ENCODE assay signal across 16 mouse cellular contexts in the genomic region with DNA sequence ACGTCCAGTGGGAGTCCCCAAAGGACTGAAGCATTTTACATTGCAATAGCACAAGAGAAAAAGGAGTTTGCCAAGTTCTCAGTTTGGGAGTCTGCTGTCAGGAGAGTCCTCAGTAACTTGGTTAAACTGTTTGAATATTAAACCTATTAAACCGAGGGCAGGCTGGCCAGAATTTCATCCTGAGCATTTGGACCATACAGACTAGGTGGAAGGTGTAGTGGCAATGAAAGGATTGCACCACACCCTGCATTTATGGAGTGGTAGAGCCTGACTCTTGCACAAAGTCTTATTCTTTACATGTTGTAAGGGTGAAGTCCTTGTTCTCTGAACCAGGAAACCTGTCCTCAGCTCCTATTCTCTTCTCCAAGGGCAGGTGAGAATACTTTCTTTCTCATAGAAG. TPM values are rescaled to one million over a fixed set of nuclear protein-coding genes. Genes with fewer than 3 reads are reported as not detected.
DNase-seq lines count a peak whose midpoint lies in the region; ATAC-seq and TF ChIP-seq lines count a peak whose summit lies in the region.
"Had no signal": no experiment of that assay in that cellular context is flagged by ENCODE, and none has a peak within 500 bp of the region (broad histone marks: within the 10 kb centered on the region; RNA-seq: fewer than 3 reads in every experiment).

No protein-coding gene starts in this region.

- no peak for ATAC-seq in heart, embryonic 16.5 days (replicated peaks; ENCODE audit: extremely low read depth, insufficient read depth, low FRiP score)
- ATAC-seq in intestine, embryonic 14.5 days (replicated peaks; ENCODE audit: low FRiP score, low TSS enrichment, low read depth), result no peak
- ATAC-seq in kidney, postnatal 0 days (replicated peaks; ENCODE audit: low FRiP score, low read depth), result peak; percentile 66
- ATAC-seq in liver, embryonic 16.5 days (ENCODE audit: low read depth), result peak; percentile 82
- ATAC-seq: forebrain, embryonic 13.5 days; inflammation-experienced regulatory T-cells, adult 6 months had no signal

- TF ChIP-seq CTCF in kidney, postnatal 0 days (IDR thresholded peaks at IDR 0.05; ENCODE audit: low read depth), result peak; percentile 47; the same call in 1 of the 2 replicates

- H3K4me3 ChIP-seq in heart, embryonic 16.5 days (ENCODE audit: low read length), result no peak overlapping the region
- H3K4me3 ChIP-seq in intestine, embryonic 14.5 days (ENCODE audit: low read depth, low read length), result no peak overlapping the region
- H3K4me3 ChIP-seq in kidney, postnatal 0 days (replicated peaks; ENCODE audit: low read depth, low read length), result no peak overlapping the region
- H3K4me3 ChIP-seq in liver, embryonic 16.5 days (ENCODE audit: low read depth, low read length), result no peak overlapping the region
- H3K4me3 ChIP-seq: embryonic facial prominence, embryonic 15.5 days; forebrain, embryonic 13.5 days; left cerebral cortex, adult 2 months; midbrain, embryonic 12.5 days had no signal

- WGBS in heart, embryonic 16.5 days, result 58% methylated on average over 2 of the region's 2 CpGs
- WGBS in intestine, embryonic 14.5 days, result 29% methylated on average over 2 of the region's 2 CpGs
- WGBS in kidney, postnatal 0 days, result 31% methylated on average over 2 of the region's 2 CpGs
- 42% methylated on average over 2 of the region's 2 CpGs for WGBS in liver, embryonic 16.5 days (ENCODE audit: insufficient replicate concordance)

- 0 out of 2 replicates have a peak overlapping the region, but pooled peaks have one; percentile 11 for H3K27ac ChIP-seq in heart, embryonic 16.5 days (ENCODE audit: low read length)
- H3K27ac ChIP-seq in intestine, embryonic 14.5 days (ENCODE audit: low read depth), result peak overlapping the region; percentile 29
- peak overlapping the region; percentile 86 for H3K27ac ChIP-seq in kidney, postnatal 0 days
- H3K27ac ChIP-seq in liver, embryonic 16.5 days (ENCODE audit: low read length), result peak overlapping the region; percentile 74
- H3K27ac ChIP-seq: forebrain, embryonic 13.5 days; left cerebral cortex, adult 2 months; midbrain, embryonic 12.5 days had no signal

- no peak overlapping the region for H3K9ac ChIP-seq in heart, embryonic 16.5 days (ENCODE audit: low read length)
- no peak overlapping the region for H3K9ac ChIP-seq in intestine, embryonic 14.5 days (ENCODE audit: low read length)
- H3K9ac ChIP-seq in kidney, postnatal 0 days (ENCODE audit: low read depth, low read length), result no peak overlapping the region
- H3K9ac ChIP-seq in liver, embryonic 16.5 days (ENCODE audit: low read depth, low read length), result no peak overlapping the region
- H3K9ac ChIP-seq: embryonic facial prominence, embryonic 15.5 days; forebrain, embryonic 13.5 days; midbrain, embryonic 12.5 days had no signal

- H3K9me3 ChIP-seq in heart, embryonic 16.5 days (replicated peaks; ENCODE audit: control insufficient read depth, low read length), result 0 out of 2 replicates have a peak, but pooled peaks cover 2% of the 10 kb centered on the region
- peaks cover 3% of the 10 kb centered on the region; the same call in 1 of the 2 replicates for H3K9me3 ChIP-seq in intestine, embryonic 14.5 days (ENCODE audit: control insufficient read depth, low read length)
- H3K9me3 ChIP-seq in kidney, postnatal 0 days (replicated peaks; ENCODE audit: low read length), result no peaks in the 10 kb centered on the region
- H3K9me3 ChIP-seq in liver, embryonic 16.5 days (replicated peaks; ENCODE audit: control insufficient read depth, low read length), result no peaks in the 10 kb centered on the region
- H3K9me3 ChIP-seq: embryonic facial prominence, embryonic 15.5 days; forebrain, embryonic 13.5 days had no signal

- no peak overlapping the region for H3K4me2 ChIP-seq in heart, embryonic 16.5 days (ENCODE audit: low read depth, low read length)
- no peak overlapping the region for H3K4me2 ChIP-seq in intestine, embryonic 14.5 days (ENCODE audit: low read length)
- no peak overlapping the region for H3K4me2 ChIP-seq in kidney, postnatal 0 days (ENCODE audit: low read length)
- no peak overlapping the region for H3K4me2 ChIP-seq in liver, embryonic 16.5 days (ENCODE audit: low read depth, low read length)
- H3K4me2 ChIP-seq: embryonic facial prominence, embryonic 15.5 days; forebrain, embryonic 13.5 days; midbrain, embryonic 12.5 days had no signal

- DNase-seq in heart, postnatal 14 days, result no peak
- DNase-seq in intestine, embryonic 14.5 days (ENCODE audit: low spot score), result no peak
- no peak for DNase-seq in kidney, postnatal 0 days (ENCODE audit: low spot score)
- no peak for DNase-seq in left cerebral cortex, postnatal 4 days
- DNase-seq in embryo, embryonic 9.5 days (ENCODE audit: extremely low spot score), result no peak
- DNase-seq in adrenal gland, adult 2 months, result no peak
- DNase-seq: cerebellum, adult 11-12 months; heart, postnatal 4 days; thymus, postnatal 4 days had no signal

- no peaks in the 10 kb centered on the region for H3K36me3 ChIP-seq in heart, embryonic 16.5 days (ENCODE audit: control insufficient read depth, insufficient read depth)
- no peaks in the 10 kb centered on the region for H3K36me3 ChIP-seq in intestine, embryonic 14.5 days (ENCODE audit: control insufficient read depth, insufficient read depth, low read length)
- no peaks in the 10 kb centered on the region for H3K36me3 ChIP-seq in kidney, postnatal 0 days (ENCODE audit: insufficient read depth, low read length)
- H3K36me3 ChIP-seq in liver, embryonic 16.5 days (ENCODE audit: control insufficient read depth, insufficient read depth), result no peaks in the 10 kb centered on the region
- H3K36me3 ChIP-seq: embryonic facial prominence, embryonic 15.5 days; midbrain, embryonic 12.5 days had no signal

- no peaks in the 10 kb centered on the region for H3K27me3 ChIP-seq in heart, embryonic 16.5 days (ENCODE audit: control insufficient read depth, insufficient read depth, low read length)
- no peaks in the 10 kb centered on the region for H3K27me3 ChIP-seq in intestine, embryonic 14.5 days (replicated peaks; ENCODE audit: control insufficient read depth, insufficient read depth, low read length)
- no peaks in the 10 kb centered on the region for H3K27me3 ChIP-seq in kidney, postnatal 0 days (ENCODE audit: insufficient read depth, low read length)
- H3K27me3 ChIP-seq in liver, embryonic 16.5 days (ENCODE audit: control insufficient read depth, insufficient read depth, low read depth, low read length), result no peaks in the 10 kb centered on the region
- H3K27me3 ChIP-seq: embryonic facial prominence, embryonic 15.5 days; forebrain, embryonic 13.5 days; midbrain, embryonic 12.5 days had no signal

- H3K4me1 ChIP-seq in heart, embryonic 16.5 days (ENCODE audit: control insufficient read depth, insufficient read depth, low read length), result peaks cover 24% of the 10 kb centered on the region
- peaks cover 7% of the 10 kb centered on the region for H3K4me1 ChIP-seq in intestine, embryonic 14.5 days (replicated peaks; ENCODE audit: control insufficient read depth, insufficient read depth, low read length)
- no peaks in the 10 kb centered on the region for H3K4me1 ChIP-seq in kidney, postnatal 0 days (replicated peaks; ENCODE audit: insufficient read depth, low read length)
- H3K4me1 ChIP-seq in liver, embryonic 16.5 days (ENCODE audit: control insufficient read depth, low read depth, low read length), result no peaks in the 10 kb centered on the region; the same call in none of the 2 replicates
- H3K4me1 ChIP-seq: forebrain, embryonic 13.5 days; midbrain, embryonic 12.5 days had no signal

- intact Hi-C loops in heart, postnatal 14 days (cut with DNase I), result no loop called here
- intact Hi-C loops in left cerebral cortex, postnatal 4 days (cut with DNase I), result no loop called here

RNA-seq across cellular contexts. Expression of a gene that starts 58.6 kb away (rescaled TPM):
- polyA plus RNA-seq in heart, embryonic 16.5 days (2015; fragmentation: Nextera tagmentation; extraction: Ambion mirVana), result 17.9 and 20.0 TPM in 2 replicates
- 10 to 100 TPM; 30.0 to 34.6 TPM for total RNA-seq in heart, postnatal 14 days (2021)
- 31.2 and 33.3 TPM in 2 replicates for polyA plus RNA-seq in intestine, embryonic 14.5 days (2014; fragmentation: Nextera tagmentation; extraction: Ambion mirVana)
- polyA plus RNA-seq in kidney, postnatal 0 days (2015; fragmentation: Nextera tagmentation; extraction: Ambion mirVana), result 27.5 and 29.9 TPM in 2 replicates
- 3.6 and 3.7 TPM in 2 replicates for polyA plus RNA-seq in liver, embryonic 16.5 days (2015; fragmentation: Nextera tagmentation; extraction: Ambion mirVana)
- total RNA-seq in left cerebral cortex, postnatal 4 days (2021), result 10 to 100 TPM; 67.7 to 72.9 TPM
- total RNA-seq in adrenal gland, adult 2 months (2021), result 10 to 100 TPM; 38.0 to 46.4 TPM
- 46.5 and 47.2 TPM in 2 replicates for polyA plus RNA-seq in adrenal gland, adult 2 months (2012; rRNA removed)

Comparison
In these comparisons a context has a peak if more than half of its experiments do, and no peak if none do; other contexts are left out.
1. ATAC-seq: peak in kidney, postnatal 0 days (single experiment) and liver, embryonic 16.5 days (single experiment); none in heart, embryonic 16.5 days (single experiment) and intestine, embryonic 14.5 days (single experiment).
2. H3K27ac ChIP-seq: peak in every context shown above with its lines; median percentile 86 in kidney, postnatal 0 days; 74 in liver, embryonic 16.5 days; 29 in intestine, embryonic 14.5 days; 11 in heart, embryonic 16.5 days.